Mouse (Mus musculus): ENCODE data around the gene Snx18. TPM values are rescaled to one million over a fixed set of nuclear protein-coding genes. Genes with fewer than 3 reads are reported as not detected.

Gene Snx18
- polyA plus RNA-seq, 1 experiment from 2014 or later, result 30.2 TPM

- no peaks in the 10 kb centered on the region for H3K9me3 ChIP-seq (ENCODE audit: low read depth, low read length)
- WGBS, result 49% methylated on average over 13 of the region's 13 CpGs
- DNase-seq (peak; percentile 47), ATAC-seq (ENCODE audit: insufficient read depth) (no peak)
- H3K4me2 ChIP-seq, result no peak overlapping the region
- H3K4me3 ChIP-seq (ENCODE audit: low read depth, low read length), result no peak overlapping the region
- no peak overlapping the region for H3K27ac ChIP-seq (ENCODE audit: low read depth)
- 0 out of 2 replicates have a peak, but pooled peaks cover 3% of the 10 kb centered on the region for H3K36me3 ChIP-seq (ENCODE audit: insufficient read depth)
- peaks cover 44% of the 10 kb centered on the region for H3K4me1 ChIP-seq (ENCODE audit: insufficient read depth)
- H3K9ac ChIP-seq, result no peak overlapping the region
- H3K27me3 ChIP-seq (ENCODE audit: insufficient read depth, low read length), result no peaks in the 10 kb centered on the region
- no peak for TF ChIP-seq CTCF (IDR thresholded peaks at IDR 0.05; ENCODE audit: low read depth)
Observed at GRCm38 (mm10) chr13:113610732-113611500, 7.4 kb downstream of the Snx18 start.

- peak; percentile 34; the same call in 1 of the 2 replicates for ATAC-seq (ENCODE audit: insufficient read depth)
- no peak overlapping the region for H3K9ac ChIP-seq
- WGBS, result 77% methylated on average over 3 of the region's 3 CpGs
- H3K9me3 ChIP-seq (ENCODE audit: low read depth, low read length), result no peaks in the 10 kb centered on the region
- H3K27me3 ChIP-seq (ENCODE audit: insufficient read depth, low read length), result no peaks in the 10 kb centered on the region
- no peak overlapping the region for H3K4me3 ChIP-seq (ENCODE audit: low read depth, low read length)
- H3K36me3 ChIP-seq (ENCODE audit: insufficient read depth), result 0 out of 2 replicates have a peak, but pooled peaks cover 3% of the 10 kb centered on the region
- no peak overlapping the region for H3K27ac ChIP-seq (ENCODE audit: low read depth)
- no peak for DNase-seq
- TF ChIP-seq CTCF (IDR thresholded peaks at IDR 0.05; ENCODE audit: low read depth), result no peak
- H3K4me1 ChIP-seq (ENCODE audit: insufficient read depth), result peaks cover 46% of the 10 kb centered on the region
- no peak overlapping the region for H3K4me2 ChIP-seq
Observed at GRCm38 (mm10) chr13:113609429-113609828, 8.9 kb downstream of the Snx18 start.

- H3K4me2 ChIP-seq, result no peak overlapping the region
- DNase-seq (no peak), ATAC-seq (ENCODE audit: insufficient read depth) (no peak)
- no peaks in the 10 kb centered on the region for H3K9me3 ChIP-seq (ENCODE audit: low read depth, low read length)
- no peak for TF ChIP-seq CTCF (IDR thresholded peaks at IDR 0.05; ENCODE audit: low read depth)
- WGBS, result 60% methylated on average over 4 of the region's 4 CpGs
- 0 out of 2 replicates have a peak, but pooled peaks cover 3% of the 10 kb centered on the region for H3K36me3 ChIP-seq (ENCODE audit: insufficient read depth)
- H3K4me3 ChIP-seq (ENCODE audit: low read depth, low read length), result no peak overlapping the region
- H3K4me1 ChIP-seq (ENCODE audit: insufficient read depth), result peaks cover 41% of the 10 kb centered on the region
- no peak overlapping the region for H3K27ac ChIP-seq (ENCODE audit: low read depth)
- H3K9ac ChIP-seq, result no peak overlapping the region
- no peaks in the 10 kb centered on the region for H3K27me3 ChIP-seq (ENCODE audit: insufficient read depth, low read length)
Observed at GRCm38 (mm10) chr13:113607821-113608220, 10.5 kb downstream of the Snx18 start.

- Histone ChIP-seq H3K4me1 (ENCODE audit: insufficient read depth) (peaks cover 37% of the 10 kb centered on the region), H3K4me2 (no peak overlapping the region), H3K4me3 (ENCODE audit: low read depth, low read length) (no peak overlapping the region), H3K27ac (ENCODE audit: low read depth) (no peak overlapping the region), H3K9me3 (ENCODE audit: low read depth, low read length) (no peaks in the 10 kb centered on the region), H3K27me3 (ENCODE audit: insufficient read depth, low read length) (no peaks in the 10 kb centered on the region), H3K36me3 (ENCODE audit: insufficient read depth) (0 out of 2 replicates have a peak, but pooled peaks cover 3% of the 10 kb centered on the region), H3K9ac (no peak overlapping the region)
- WGBS, result 72% methylated on average over 7 of the region's 7 CpGs
- TF ChIP-seq CTCF (IDR thresholded peaks at IDR 0.05; ENCODE audit: low read depth), result no peak
- DNase-seq, result no peak
- ATAC-seq (ENCODE audit: insufficient read depth), result no peak
Observed at GRCm38 (mm10) chr13:113607371-113607770, 11.0 kb downstream of the Snx18 start.

GRCm38 (mm10) chr13:113606741-113607358 is 11.5 kb downstream of the Snx18 start:
- no peaks in the 10 kb centered on the region for H3K27me3 ChIP-seq (ENCODE audit: insufficient read depth, low read length)
- WGBS, result 76% methylated on average over 18 of the region's 18 CpGs
- H3K9ac ChIP-seq, result no peak overlapping the region
- peaks cover 34% of the 10 kb centered on the region for H3K4me1 ChIP-seq (ENCODE audit: insufficient read depth)
- DNase-seq, result no peak
- no peak overlapping the region for H3K4me3 ChIP-seq (ENCODE audit: low read depth, low read length)
- H3K4me2 ChIP-seq, result no peak overlapping the region
- no peaks in the 10 kb centered on the region for H3K36me3 ChIP-seq (ENCODE audit: insufficient read depth)
- TF ChIP-seq CTCF (IDR thresholded peaks at IDR 0.05; ENCODE audit: low read depth), result no peak
- no peak for ATAC-seq (ENCODE audit: insufficient read depth)
- no peaks in the 10 kb centered on the region for H3K9me3 ChIP-seq (ENCODE audit: low read depth, low read length)
- H3K27ac ChIP-seq (ENCODE audit: low read depth), result no peak overlapping the region

GRCm38 (mm10) chr13:113606131-113606530 is 12.2 kb downstream of the Snx18 start:
- Histone ChIP-seq H3K4me3 (ENCODE audit: low read depth, low read length) (no peak overlapping the region), H3K27me3 (ENCODE audit: insufficient read depth, low read length) (no peaks in the 10 kb centered on the region), H3K9ac (no peak overlapping the region), H3K27ac (ENCODE audit: low read depth) (no peak overlapping the region), H3K36me3 (ENCODE audit: insufficient read depth) (no peaks in the 10 kb centered on the region), H3K4me2 (no peak overlapping the region), H3K9me3 (ENCODE audit: low read depth, low read length) (no peaks in the 10 kb centered on the region), H3K4me1 (ENCODE audit: insufficient read depth) (peaks cover 32% of the 10 kb centered on the region)
- ATAC-seq (ENCODE audit: insufficient read depth) (no peak), DNase-seq (no peak)
- TF ChIP-seq CTCF (IDR thresholded peaks at IDR 0.05; ENCODE audit: low read depth), result no peak
- WGBS, result 79% methylated on average over 14 of the region's 14 CpGs

- 89% methylated on average over 10 of the region's 10 CpGs for WGBS
- DNase-seq (no peak), ATAC-seq (ENCODE audit: insufficient read depth) (no peak)
- no peak overlapping the region for H3K4me3 ChIP-seq (ENCODE audit: low read depth, low read length)
- H3K27ac ChIP-seq (ENCODE audit: low read depth), result no peak overlapping the region
- H3K36me3 ChIP-seq (ENCODE audit: insufficient read depth), result no peaks in the 10 kb centered on the region
- no peak for TF ChIP-seq CTCF (IDR thresholded peaks at IDR 0.05; ENCODE audit: low read depth)
- no peaks in the 10 kb centered on the region for H3K9me3 ChIP-seq (ENCODE audit: low read depth, low read length)
- H3K9ac ChIP-seq, result no peak overlapping the region
- peaks cover 27% of the 10 kb centered on the region for H3K4me1 ChIP-seq (ENCODE audit: insufficient read depth)
- H3K4me2 ChIP-seq, result no peak overlapping the region
- no peaks in the 10 kb centered on the region for H3K27me3 ChIP-seq (ENCODE audit: insufficient read depth, low read length)
Observed at GRCm38 (mm10) chr13:113605693-113606092, 12.7 kb downstream of the Snx18 start.
